Mouse (Mus musculus) embryonic facial prominence, embryonic 12.5 days (tissue): ENCODE measurements around the gene Mettl21c. TPM values are rescaled to one million over a fixed set of nuclear protein-coding genes. Genes with fewer than 3 reads are reported as not detected.
"Not testable (repeated sequence)": the region's sequence is repeated elsewhere in the genome, so short reads cannot be mapped to it uniquely, and the experiment has no call there.

Source experiments
- ATAC-seq: fragments of 200-750 bp; cut with Nextera tagmentation; 2 replicates; pipeline ENCODE4 v1.8.0; 2017; ENCODE audit not compliant: insufficient number of reproducible peaks, insufficient read depth, low FRiP score, low TSS enrichment
- H3K27ac ChIP-seq: fragments of 300-500 bp; sonication (generic); 2 replicates; pipeline ENCODE4 v1.5.1; 2016; ENCODE audit warnings: mild to moderate bottlenecking
- H3K27me3 ChIP-seq: fragments of 300-500 bp; sonication (generic); 2 replicates; pipeline ENCODE4 v1.6.1; 2016; ENCODE audit warnings: mild to moderate bottlenecking, moderate library complexity
- H3K36me3 ChIP-seq: fragments of 300-500 bp; sonication (generic); 2 replicates; pipeline ENCODE4 v1.6.1; 2016; ENCODE audit warnings: mild to moderate bottlenecking
- H3K4me1 ChIP-seq: fragments of 300-500 bp; sonication (generic); 2 replicates; pipeline ENCODE4 v1.6.1; 2016
- H3K4me2 ChIP-seq: fragments of 300-500 bp; sonication (generic); replicated peaks from 2 replicates; pipeline ENCODE4 v1.6.1; 2016; ENCODE audit warnings: mild to moderate bottlenecking, moderate library complexity
- H3K4me3 ChIP-seq: fragments of 300-500 bp; sonication (generic); 2 replicates; pipeline ENCODE4 v1.5.1; 2016; ENCODE audit warnings: mild to moderate bottlenecking
- H3K9ac ChIP-seq: fragments of 300-500 bp; sonication (generic); 2 replicates; pipeline ENCODE4 v1.6.1; 2016; ENCODE audit warnings: mild to moderate bottlenecking, moderate library complexity
- H3K9me3 ChIP-seq: fragments of 300-500 bp; sonication (generic); 2 replicates; pipeline ENCODE4 v1.6.1; 2016; ENCODE audit warnings: mild to moderate bottlenecking, moderate library complexity
- WGBS: fragments of 180-500 bp; shearing (Covaris S2); methylation state at CpG from one replicate; pipeline ENCODE4 v1.1.7; 2016; 5-methylcytosine and 5-hydroxymethylcytosine counted together
- polyA plus RNA-seq: library from polyadenylated mRNA; unstranded; fragments of >200 nt; fragmentation: Nextera tagmentation; extraction: Ambion mirVana; gene quantifications from 2 replicates; pipeline ENCODE4 v1.2.1, GENCODE M21; 2016

Mettl21c gene
- 0.61 and 0.87 TPM in 2 replicates for polyA plus RNA-seq

GRCm38 (mm10) chr1:44019934-44020333 is at the start of gene Mettl21c:
TSS of gene Mettl21c (minus strand) at chr1:44020034.
- no peaks in the 10 kb centered on the region for H3K27me3 ChIP-seq

GRCm38 (mm10) chr1:44064625-44065024 is 44.8 kb upstream of the Mettl21c start:
- no peak overlapping the region for H3K9ac ChIP-seq
- no peak overlapping the region for H3K27ac ChIP-seq
- ATAC-seq: no peak
- no peak overlapping the region for H3K4me3 ChIP-seq
- H3K4me2 ChIP-seq: no peak overlapping the region
- no peaks in the 10 kb centered on the region for H3K36me3 ChIP-seq
- H3K4me1 ChIP-seq: no peaks in the 10 kb centered on the region
- H3K9me3 ChIP-seq: no peaks in the 10 kb centered on the region
- 0% methylated on average over 1 of the region's 1 CpGs for WGBS
- H3K27me3 ChIP-seq: no peaks in the 10 kb centered on the region

More at GRCm38 (mm10) chr1:44019934-44020333, at the start of gene Mettl21c:
- Histone ChIP-seq H3K9ac (no peak within 1 kb of the TSS), H3K27ac (no peak within 1 kb of the TSS), H3K4me2 (no peak within 1 kb of the TSS), H3K36me3 (no peaks in the 10 kb centered on the region), H3K4me3 (no peak within 1 kb of the TSS), H3K4me1 (no peaks in the 10 kb centered on the region), H3K9me3 (no peaks in the 10 kb centered on the region)
- ATAC-seq: no peak

GRCm38 (mm10) chr1:44063439-44063838 is 43.6 kb upstream of the Mettl21c start:
- 93% methylated on average over 6 of the region's 6 CpGs for WGBS
- Histone ChIP-seq H3K36me3 (no peaks in the 10 kb centered on the region), H3K4me2 (no peak overlapping the region), H3K27me3 (no peaks in the 10 kb centered on the region), H3K9ac (no peak overlapping the region), H3K9me3 (no peaks in the 10 kb centered on the region), H3K4me1 (no peaks in the 10 kb centered on the region), H3K4me3 (no peak overlapping the region), H3K27ac (no peak overlapping the region)
- ATAC-seq: no peak

GRCm38 (mm10) chr1:44061836-44062235 is 42.0 kb upstream of the Mettl21c start, which contains the start of gene Gm8251:
TSS of gene Gm8251 (minus strand) at chr1:44061936.
- Histone ChIP-seq H3K4me2 (no peak within 1 kb of the TSS), H3K9ac (no peak within 1 kb of the TSS), H3K27me3 (no peaks in the 10 kb centered on the region), H3K36me3 (no peaks in the 10 kb centered on the region), H3K9me3 (no peaks in the 10 kb centered on the region), H3K27ac (no peak within 1 kb of the TSS), H3K4me3 (no peak within 1 kb of the TSS), H3K4me1 (no peaks in the 10 kb centered on the region)
- no peak for ATAC-seq
- 93% methylated on average over 2 of the region's 2 CpGs for WGBS

GRCm38 (mm10) chr1:44057805-44058204 is 38.0 kb upstream of the Mettl21c start:
- Histone ChIP-seq H3K9me3 (no peaks in the 10 kb centered on the region), H3K36me3 (no peaks in the 10 kb centered on the region), H3K27me3 (no peaks in the 10 kb centered on the region), H3K4me3 (no peak overlapping the region), H3K9ac (no peak overlapping the region), H3K4me2 (no peak overlapping the region), H3K27ac (no peak overlapping the region), H3K4me1 (no peaks in the 10 kb centered on the region)
- ATAC-seq: no peak
- 76% methylated on average over 3 of the region's 3 CpGs for WGBS

GRCm38 (mm10) chr1:44046556-44046955 is 26.7 kb upstream of the Mettl21c start:
- no peaks in the 10 kb centered on the region for H3K36me3 ChIP-seq
- no peak for ATAC-seq
- H3K4me3 ChIP-seq: no peak overlapping the region
- no peaks in the 10 kb centered on the region for H3K9me3 ChIP-seq
- no peak overlapping the region for H3K27ac ChIP-seq
- H3K9ac ChIP-seq: no peak overlapping the region
- no peaks in the 10 kb centered on the region for H3K4me1 ChIP-seq
- no peak overlapping the region for H3K4me2 ChIP-seq
- WGBS: 83% methylated on average over 2 of the region's 2 CpGs
- H3K27me3 ChIP-seq: no peaks in the 10 kb centered on the region

GRCm38 (mm10) chr1:44045689-44046088 is 25.9 kb upstream of the Mettl21c start:
- not testable (repeated sequence) for H3K27ac ChIP-seq, ATAC-seq, H3K4me3 ChIP-seq, H3K36me3 ChIP-seq, H3K9ac ChIP-seq, H3K4me1 ChIP-seq, H3K4me2 ChIP-seq, H3K9me3 ChIP-seq, H3K27me3 ChIP-seq
- WGBS: 89% methylated on average over 5 of the region's 5 CpGs

- Histone ChIP-seq H3K4me3 (peak overlapping the region; percentile 42), H3K9me3 (no peaks in the 10 kb centered on the region), H3K4me1 (no peaks in the 10 kb centered on the region), H3K9ac (peak overlapping the region; percentile 49), H3K27me3 (no peaks in the 10 kb centered on the region), H3K27ac (no peak overlapping the region), H3K4me2 (peak overlapping the region; percentile 61), H3K36me3 (no peaks in the 10 kb centered on the region)
- 0 out of 2 replicates have a peak, but pooled peaks have one; percentile 55 for ATAC-seq
- 4% methylated on average over 6 of the region's 6 CpGs for WGBS
These were observed 22.7 kb upstream of the Mettl21c start for GRCm38 (mm10) chr1:44042555-44042915.

- H3K4me1 ChIP-seq: no peaks in the 10 kb centered on the region
- H3K36me3 ChIP-seq: no peaks in the 10 kb centered on the region
- 2% methylated on average over 17 of the region's 17 CpGs for WGBS
- peak overlapping the region; percentile 61 for H3K4me2 ChIP-seq
- no peak overlapping the region for H3K27ac ChIP-seq
- peak overlapping the region; percentile 42 for H3K4me3 ChIP-seq
- H3K9me3 ChIP-seq: no peaks in the 10 kb centered on the region
- H3K9ac ChIP-seq: peak overlapping the region; percentile 49
- no peaks in the 10 kb centered on the region for H3K27me3 ChIP-seq
- ATAC-seq: 0 out of 2 replicates have a peak, but pooled peaks have one; percentile 69
These were observed 22.1 kb upstream of the Mettl21c start for GRCm38 (mm10) chr1:44041797-44042554.

GRCm38 (mm10) chr1:44032948-44033347 is 13.1 kb upstream of the Mettl21c start:
- no peak overlapping the region for H3K4me3 ChIP-seq
- no peak overlapping the region for H3K4me2 ChIP-seq
- H3K27me3 ChIP-seq: no peaks in the 10 kb centered on the region
- WGBS: 90% methylated on average over 5 of the region's 5 CpGs
- H3K36me3 ChIP-seq: no peaks in the 10 kb centered on the region
- no peaks in the 10 kb centered on the region for H3K4me1 ChIP-seq
- no peak overlapping the region for H3K27ac ChIP-seq
- no peaks in the 10 kb centered on the region for H3K9me3 ChIP-seq
- ATAC-seq: no peak
- H3K9ac ChIP-seq: no peak overlapping the region

GRCm38 (mm10) chr1:44032213-44032612 is 12.4 kb upstream of the Mettl21c start:
- Histone ChIP-seq H3K27me3 (no peaks in the 10 kb centered on the region), H3K4me3 (no peak overlapping the region), H3K36me3 (no peaks in the 10 kb centered on the region), H3K4me2 (no peak overlapping the region), H3K9me3 (no peaks in the 10 kb centered on the region), H3K4me1 (no peaks in the 10 kb centered on the region), H3K9ac (no peak overlapping the region), H3K27ac (no peak overlapping the region)
- WGBS: 78% methylated on average over 2 of the region's 2 CpGs
- ATAC-seq: no peak

GRCm38 (mm10) chr1:44027651-44028050 is 7.8 kb upstream of the Mettl21c start:
- Histone ChIP-seq H3K4me1 (no peaks in the 10 kb centered on the region), H3K9ac (no peak overlapping the region), H3K27ac (no peak overlapping the region), H3K27me3 (no peaks in the 10 kb centered on the region), H3K9me3 (no peaks in the 10 kb centered on the region), H3K36me3 (no peaks in the 10 kb centered on the region), H3K4me3 (no peak overlapping the region), H3K4me2 (no peak overlapping the region)
- no peak for ATAC-seq
- WGBS: 95% methylated on average over 1 of the region's 1 CpGs
